Mouse (Mus musculus) heart, embryonic 15.5 days (tissue): ENCODE measurements around the gene Hoxc8. TPM values are rescaled to one million over a fixed set of nuclear protein-coding genes. Genes with fewer than 3 reads are reported as not detected.

Experiments used
- ATAC-seq: fragments of 200-750 bp; cut with Nextera tagmentation; replicated peaks from 2 replicates; pipeline ENCODE4 v1.8.0; 2017; ENCODE audit warnings: low read depth, moderate TSS enrichment; ENCODE audit not compliant: insufficient number of reproducible peaks, insufficient read depth, low FRiP score
- H3K27ac ChIP-seq: fragments of 300-500 bp; sonication (generic); 2 replicates; pipeline ENCODE4 v1.5.1; 2015; ENCODE audit warnings: mild to moderate bottlenecking, inconsistent platforms
- H3K27me3 ChIP-seq: fragments of 300-500 bp; sonication (generic); 2 replicates; pipeline ENCODE4 v1.6.1; 2015; ENCODE audit warnings: inconsistent platforms
- H3K36me3 ChIP-seq: fragments of 300-500 bp; sonication (generic); 2 replicates; pipeline ENCODE4 v1.6.1; 2015; ENCODE audit warnings: mild to moderate bottlenecking, inconsistent platforms
- H3K4me1 ChIP-seq: fragments of 300-500 bp; sonication (generic); replicated peaks from 2 replicates; pipeline ENCODE4 v1.6.1; 2015; ENCODE audit warnings: inconsistent platforms
- H3K4me2 ChIP-seq: fragments of 300-500 bp; sonication (generic); 2 replicates; pipeline ENCODE4 v1.6.1; 2015; ENCODE audit warnings: inconsistent platforms, mild to moderate bottlenecking, moderate library complexity
- H3K4me3 ChIP-seq: fragments of 300-500 bp; sonication (generic); 2 replicates; pipeline ENCODE4 v1.5.1; 2015; ENCODE audit warnings: mild to moderate bottlenecking, inconsistent platforms
- H3K9ac ChIP-seq: fragments of 300-500 bp; sonication (generic); 2 replicates; pipeline ENCODE4 v1.6.1; 2015; ENCODE audit warnings: mild to moderate bottlenecking, inconsistent platforms
- H3K9me3 ChIP-seq: fragments of 300-500 bp; sonication (generic); replicated peaks from 2 replicates; pipeline ENCODE4 v1.6.1; 2016; ENCODE audit warnings: inconsistent platforms
- WGBS: fragments of 180-500 bp; shearing (Covaris S2); methylation state at CpG from one replicate; pipeline ENCODE4 v1.1.7; 2015; ENCODE audit warnings: mixed read lengths; 5-methylcytosine and 5-hydroxymethylcytosine counted together
- microRNA counts: library from miRNA; unstranded; fragments of <30 nt; microRNA quantifications from one replicate; lab custom pipeline; 2016
- microRNA-seq: library from miRNA; unstranded; fragments of <30 nt; microRNA quantifications from one replicate; pipeline ENCODE4, GENCODE M21; 2016
- polyA plus RNA-seq: library from polyadenylated mRNA; unstranded; fragments of >200 nt; fragmentation: Nextera tagmentation; extraction: Ambion mirVana; gene quantifications from 2 replicates; pipeline ENCODE4 v1.2.1, GENCODE M21; 2015

The Hoxc8 gene
- polyA plus RNA-seq, 1 experiment from 2014 or later: not detected

- H3K4me2 ChIP-seq: no peak overlapping the region
- no peaks in the 10 kb centered on the region for H3K9me3 ChIP-seq
- peaks cover 99% of the 10 kb centered on the region for H3K27me3 ChIP-seq
- ATAC-seq: no peak
- H3K36me3 ChIP-seq: no peaks in the 10 kb centered on the region
- H3K4me1 ChIP-seq: no peaks in the 10 kb centered on the region
- 29% methylated on average over 5 of the region's 5 CpGs for WGBS
- no peak overlapping the region for H3K4me3 ChIP-seq
- H3K9ac ChIP-seq: no peak overlapping the region
- no peak overlapping the region for H3K27ac ChIP-seq
Observed at GRCm38 (mm10) chr15:103041613-103042012, 51.2 kb downstream of the Hoxc8 start.

GRCm38 (mm10) chr15:103042209-103042608 lies 51.8 kb downstream of the Hoxc8 start:
- H3K4me2 ChIP-seq: no peak overlapping the region
- peaks cover 98% of the 10 kb centered on the region for H3K27me3 ChIP-seq
- H3K36me3 ChIP-seq: no peaks in the 10 kb centered on the region
- ATAC-seq: no peak
- no peaks in the 10 kb centered on the region for H3K9me3 ChIP-seq
- H3K27ac ChIP-seq: no peak overlapping the region
- no peak overlapping the region for H3K4me3 ChIP-seq
- no peak overlapping the region for H3K9ac ChIP-seq
- 8% methylated on average over 1 of the region's 1 CpGs for WGBS
- H3K4me1 ChIP-seq: no peaks in the 10 kb centered on the region

MicroRNA genes within 50 kb of the gene (microRNA counts, 519-probe panel; counts per million panel counts)
- microRNA mmu-miR-615-3p (lab: Ali Mortazavi, UCI): not detected
- not detected for microRNA mmu-miR-615-5p (lab: Ali Mortazavi, UCI)

Small RNAs within 50 kb of the gene (microRNA-seq; reads per million reads assigned to microRNA genes)
- gene Mir196a-2 (21.8 reads per million, percentile 34 among the genes with 10 or more reads in this experiment), gene Mir615 (143 reads per million, percentile 55 among the genes with 10 or more reads in this experiment)

Other genes starting within 250 kb of the Hoxc8 start
- gene Hoxc13, start 69.5 kb upstream of the Hoxc8 start, polyA plus RNA-seq: not detected in 2 replicates
- gene Hoxc12, start 53.9 kb upstream of the Hoxc8 start, polyA plus RNA-seq: not detected in 2 replicates
- not detected in 2 replicates for gene Hoxc11, start 36.2 kb upstream of the Hoxc8 start, polyA plus RNA-seq
- 0.16 TPM in 1 of 2 replicates, not detected in the other for gene Hoxc10, start 23.8 kb upstream of the Hoxc8 start, polyA plus RNA-seq
- 0.42 and 0.80 TPM in 2 replicates for gene Hoxc5, start 23.2 kb upstream of the Hoxc8 start, polyA plus RNA-seq
- gene Hoxc9, start 14.2 kb upstream of the Hoxc8 start, polyA plus RNA-seq: 0.19 TPM in 1 of 2 replicates, not detected in the other
- 0.43 and 0.57 TPM in 2 replicates for gene Hoxc6, start 7.7 kb downstream of the Hoxc8 start, polyA plus RNA-seq
- gene Hoxc4, start 28.3 kb downstream of the Hoxc8 start, polyA plus RNA-seq: 0.52 and 1.7 TPM in 2 replicates
- gene Smug1, start 176.5 kb downstream of the Hoxc8 start, polyA plus RNA-seq: 14.1 and 16.8 TPM in 2 replicates
- gene Cbx5, start 249.2 kb downstream of the Hoxc8 start, polyA plus RNA-seq: 80.0 and 84.2 TPM in 2 replicates
- gene Hnrnpa1, start 249.8 kb downstream of the Hoxc8 start, polyA plus RNA-seq: 367 and 376 TPM in 2 replicates